Mouse (Mus musculus) kidney, postnatal 10 days (tissue): ENCODE measurements around the gene Rapgef2.

ENCODE experiments used
- DNase-seq: peaks from one replicate; pipeline ENCODE4 v3.0.0; 2021; ENCODE audit warnings: mixed read lengths

Gene Rapgef2

GRCm38 (mm10) chr3:79016830-79017229, 269.5 kb downstream of the Rapgef2 start:
- DNase-seq, result no peak

DNA sequence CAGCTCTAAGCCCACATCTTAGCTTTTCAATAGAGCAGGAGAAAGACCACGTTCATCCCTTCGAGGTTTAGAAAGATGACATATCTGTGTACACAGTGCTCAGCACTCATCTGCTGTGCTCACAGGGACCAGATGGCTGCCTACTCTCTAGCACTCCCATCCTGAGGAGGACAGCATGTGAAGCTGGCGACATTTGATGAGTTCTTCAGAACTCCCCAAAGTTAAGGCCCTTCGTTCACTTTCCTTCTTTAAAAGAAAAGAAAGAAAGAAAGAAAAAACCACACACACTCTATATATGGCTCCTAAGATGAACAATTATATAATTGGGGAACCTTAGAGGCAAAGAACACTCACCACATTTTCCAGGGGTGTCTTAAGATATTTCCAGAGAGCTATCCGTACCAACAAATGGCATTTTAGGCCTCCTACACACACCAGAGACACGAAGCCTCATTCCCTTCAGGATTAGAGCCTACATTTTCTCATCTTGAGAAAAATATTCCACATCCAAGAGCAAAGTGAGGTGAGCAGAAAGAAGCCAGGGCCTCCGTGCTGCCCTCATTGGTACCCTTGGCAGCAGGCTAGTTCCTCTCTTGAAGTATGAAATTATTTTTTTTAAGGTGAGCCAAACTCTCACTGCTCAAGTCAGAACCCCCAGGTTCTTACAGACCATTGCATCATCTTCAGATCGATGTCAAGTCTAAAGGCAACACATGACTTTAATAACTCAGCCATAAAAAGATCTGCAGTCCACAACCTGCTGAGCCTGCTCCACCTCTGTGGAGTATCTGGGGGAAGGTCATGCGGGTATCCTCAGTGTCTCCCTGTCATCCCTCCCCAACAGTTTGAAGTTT, 270.5 kb downstream of the Rapgef2 start:
- no peak for DNase-seq
